In the genomic region with DNA sequence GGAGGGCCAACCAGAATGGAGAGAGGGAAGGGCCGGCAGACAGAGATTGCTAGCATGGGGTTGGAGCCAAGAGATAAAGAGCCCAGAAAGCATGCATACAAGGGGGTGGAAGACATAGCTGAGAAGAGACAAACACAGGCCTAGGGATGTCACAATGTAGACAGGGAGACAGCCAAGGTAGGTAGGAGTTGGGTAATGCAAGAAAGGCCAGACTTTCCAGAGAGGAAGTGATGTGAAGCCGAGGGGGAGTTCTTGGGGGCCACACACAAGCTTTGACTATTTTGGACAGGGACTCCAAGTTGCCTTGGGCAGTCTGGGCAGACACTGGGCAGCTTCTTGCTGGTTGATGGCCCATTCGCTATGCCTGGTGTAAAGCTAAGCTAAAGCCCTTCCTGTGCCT, we compare ENCODE assay signal across 14 mouse cellular contexts.
"Had no signal": no experiment of that assay in that cellular context is flagged by ENCODE, and none has a peak within 500 bp of the region (broad histone marks: within the 10 kb centered on the region; RNA-seq: fewer than 3 reads in every experiment).

No protein-coding gene starts in this region.

- H3K9ac ChIP-seq: lung, embryonic 14.5 days; midbrain, embryonic 13.5 days; midbrain, embryonic 15.5 days; neural tube, embryonic 12.5 days; stomach, embryonic 15.5 days had no signal

- ATAC-seq: midbrain, embryonic 13.5 days; midbrain, embryonic 15.5 days had no signal

- H3K4me2 ChIP-seq: lung, embryonic 14.5 days; midbrain, embryonic 11.5 days; midbrain, embryonic 13.5 days; midbrain, embryonic 15.5 days; neural tube, embryonic 12.5 days; stomach, embryonic 15.5 days had no signal

- DNase-seq: lung, adult 18-20 months; lung, embryonic 14.5 days; lung, postnatal 10 days; lung, postnatal 4 days; right cerebral cortex, postnatal 14 days; thymus, adult 2 months; thymus, postnatal 25 days; thymus, postnatal 4 days had no signal

- H3K4me1 ChIP-seq: midbrain, embryonic 13.5 days; midbrain, embryonic 15.5 days; neural tube, embryonic 12.5 days; stomach, embryonic 15.5 days had no signal

- H3K9me3 ChIP-seq: megakaryocyte, embryonic 14.5 days; midbrain, embryonic 13.5 days; midbrain, embryonic 15.5 days; neural tube, embryonic 12.5 days; stomach, embryonic 15.5 days had no signal

- H3K4me3 ChIP-seq: megakaryocyte, embryonic 14.5 days; midbrain, embryonic 13.5 days; midbrain, embryonic 15.5 days; neural tube, embryonic 12.5 days; stomach, embryonic 15.5 days had no signal

- H3K27ac ChIP-seq: midbrain, embryonic 13.5 days; midbrain, embryonic 15.5 days; neural tube, embryonic 12.5 days; stomach, embryonic 15.5 days had no signal

- H3K27me3 ChIP-seq: megakaryocyte, embryonic 14.5 days; midbrain, embryonic 13.5 days; midbrain, embryonic 15.5 days; neural tube, embryonic 12.5 days; stomach, embryonic 15.5 days had no signal
